Mouse (Mus musculus): ENCODE measurements at regions not wholly inside any gene's neighbourhood (a gene's known extent, or its start where the extent isn't known, plus 50 kb on each side); places are given as distances from the start of the nearest gene placed in this dataset.

- no peak for DNase-seq (ENCODE audit: low read depth, low spot score)
Measured at GRCm38 (mm10) chr6:74033811-74034210, 564.3 kb upstream of the 4931417E11Rik start.

- no peak for DNase-seq (ENCODE audit: low read depth, low spot score)
Measured at GRCm38 (mm10) chr6:74017107-74017506, 547.6 kb upstream of the 4931417E11Rik start.

- no peak for DNase-seq (ENCODE audit: low read depth, low spot score)
Measured at GRCm38 (mm10) chr6:73981742-73982141, 512.3 kb upstream of the 4931417E11Rik start.

GRCm38 (mm10) chr6:73949934-73950293 lies 480.4 kb upstream of the 4931417E11Rik start:
- no peak for DNase-seq (ENCODE audit: low read depth, low spot score)

GRCm38 (mm10) chr6:73949121-73949933 lies 479.9 kb upstream of the 4931417E11Rik start:
- DNase-seq (ENCODE audit: low read depth, low spot score), result no peak

- no peak for DNase-seq (ENCODE audit: low read depth, low spot score)
Measured at GRCm38 (mm10) chr6:73913426-73914404, 444.2 kb upstream of the 4931417E11Rik start.

- peak; percentile 17 for DNase-seq (ENCODE audit: low read depth, low spot score)
Measured at GRCm38 (mm10) chr6:73889144-73889795, 419.8 kb upstream of the 4931417E11Rik start.

GRCm38 (mm10) chr6:73878662-73879061 lies 409.2 kb upstream of the 4931417E11Rik start:
- no peak for DNase-seq (ENCODE audit: low read depth, low spot score)

GRCm38 (mm10) chr6:73868683-73869082 lies 399.2 kb upstream of the 4931417E11Rik start:
- no peak for DNase-seq (ENCODE audit: low read depth, low spot score)

Measured in R1 (cell line).